Mouse (Mus musculus) cerebellum, adult 18-20 months (tissue): ENCODE data around the gene Syt11.
"Not testable (repeated sequence)": the region's sequence is repeated elsewhere in the genome, so short reads cannot be mapped to it uniquely, and the experiment has no call there.

Experiments used
- DNase-seq, 2 experiments: peaks; one replicate each; pipeline ENCODE4 v3.0.0; 2021

Syt11 gene

DNA sequence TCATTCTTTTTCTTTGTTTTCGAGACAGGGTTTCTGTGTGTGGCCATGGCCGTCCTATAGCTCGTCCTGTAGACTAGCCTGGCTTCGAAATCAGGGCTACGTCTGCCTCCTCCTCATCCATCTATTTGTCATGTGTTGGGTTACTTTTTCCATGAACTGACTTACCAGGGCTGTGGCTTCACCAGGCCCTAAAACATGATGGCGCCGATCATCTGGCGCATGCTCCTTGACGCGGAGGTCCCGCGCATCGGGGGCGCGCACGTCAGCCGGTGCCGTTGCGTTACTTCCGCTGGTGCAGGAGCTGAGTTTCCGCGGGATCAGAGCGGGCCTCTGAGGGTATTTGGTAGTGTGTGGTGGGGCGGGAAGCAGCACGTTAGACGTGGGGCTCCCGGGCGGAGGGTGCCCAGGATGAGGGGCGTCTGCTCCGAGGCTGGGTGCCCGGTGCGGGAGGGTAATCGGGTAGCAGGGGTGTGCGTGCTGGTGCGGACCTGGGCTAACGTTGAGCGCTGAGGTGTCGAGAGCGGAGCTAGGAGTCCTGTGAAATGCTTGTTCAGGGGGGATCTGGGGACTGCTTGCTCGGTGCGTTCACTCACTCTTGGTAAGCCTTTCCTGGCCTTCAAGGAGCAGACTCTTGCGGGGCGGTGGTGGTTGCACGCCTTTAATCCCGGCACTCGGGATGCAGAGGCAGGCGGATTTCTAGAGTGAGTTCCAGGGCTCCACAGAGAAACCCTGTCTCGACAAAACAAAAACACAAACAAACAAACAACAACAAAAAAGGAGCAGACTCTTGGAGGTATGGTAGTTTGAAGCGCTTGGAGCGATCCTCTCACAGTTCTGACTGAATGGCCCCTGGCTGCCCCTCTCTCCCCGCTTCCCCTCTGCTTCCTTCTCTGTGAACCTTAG lies at the start of gene Syt11:
TSS of gene Syt11 (minus strand) at position 226 of the 903 bp plus-strand sequence.
- peak in 1 of 2 experiments; percentile 45 for DNase-seq

DNA sequence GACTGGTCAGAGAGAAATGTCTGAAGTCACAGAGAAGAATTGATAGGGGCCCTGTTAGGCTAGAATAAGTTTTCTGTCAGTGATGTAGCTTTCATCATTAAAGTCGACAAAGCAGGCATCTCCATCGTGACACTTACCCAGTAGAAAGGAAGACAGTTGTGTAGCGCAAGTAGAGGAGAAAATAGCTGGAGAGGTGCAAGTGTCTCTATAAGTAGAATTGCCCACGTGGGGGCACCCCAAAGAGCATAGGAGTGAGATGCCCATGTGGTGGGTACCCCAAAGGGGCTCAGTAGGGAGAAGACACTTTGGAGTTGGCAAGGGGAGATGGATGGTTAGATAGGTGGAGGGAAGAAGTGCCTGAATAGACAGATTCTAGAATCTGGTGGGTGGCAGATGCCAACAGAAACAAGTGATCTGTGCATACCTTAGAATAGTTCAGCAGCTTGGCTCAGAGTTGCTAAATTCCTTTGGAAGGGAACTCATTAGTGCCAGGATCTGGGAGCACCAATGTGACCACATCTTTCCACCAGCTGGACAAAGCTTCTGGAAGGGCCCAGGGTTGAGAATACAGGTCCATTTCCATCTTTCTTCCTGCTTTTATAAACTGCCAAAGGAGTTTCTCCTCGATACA lies 29.1 kb upstream of the Syt11 start:
- no peak for DNase-seq

DNA sequence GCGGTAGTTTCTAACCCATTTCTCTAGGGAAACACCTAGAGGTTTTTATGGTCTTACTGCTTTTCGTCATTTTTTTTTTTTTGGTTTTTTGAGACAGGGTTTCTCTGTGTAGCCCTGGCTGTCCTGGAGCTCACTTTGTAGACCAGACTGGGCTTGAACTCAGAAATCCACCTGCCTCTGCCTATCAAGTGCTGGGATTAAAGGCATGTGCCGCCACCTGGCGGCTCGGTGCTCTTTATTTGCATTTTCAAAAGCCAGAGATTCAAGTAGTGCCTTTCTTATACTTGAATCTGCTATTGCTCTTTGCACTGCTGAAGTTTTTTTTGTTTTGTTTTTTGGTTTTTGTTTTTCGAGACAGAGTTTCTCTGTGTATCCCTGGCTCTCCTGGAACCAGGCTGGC lies 22.5 kb upstream of the Syt11 start:
- not testable (repeated sequence) for DNase-seq

DNA sequence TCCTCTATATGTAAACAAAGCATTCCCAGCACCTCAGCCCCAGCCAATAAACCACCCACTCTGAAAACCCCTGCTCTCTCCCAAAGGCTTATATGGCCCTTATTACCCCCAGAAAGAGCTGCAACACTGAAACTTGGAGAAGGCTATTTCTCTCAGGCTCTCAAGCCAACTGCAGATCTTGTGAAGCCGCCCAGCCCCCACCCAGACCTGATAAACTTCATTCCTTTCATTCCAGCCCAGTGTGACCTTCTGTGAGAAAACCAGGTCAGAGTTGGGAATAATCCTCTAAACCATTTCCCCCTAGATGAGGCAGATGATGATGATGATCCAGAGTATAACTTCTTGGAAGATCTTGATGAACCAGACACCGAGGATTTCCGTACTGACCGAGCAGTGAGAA lies 13.1 kb upstream of the Syt11 start:
- not testable (repeated sequence) for DNase-seq

DNA sequence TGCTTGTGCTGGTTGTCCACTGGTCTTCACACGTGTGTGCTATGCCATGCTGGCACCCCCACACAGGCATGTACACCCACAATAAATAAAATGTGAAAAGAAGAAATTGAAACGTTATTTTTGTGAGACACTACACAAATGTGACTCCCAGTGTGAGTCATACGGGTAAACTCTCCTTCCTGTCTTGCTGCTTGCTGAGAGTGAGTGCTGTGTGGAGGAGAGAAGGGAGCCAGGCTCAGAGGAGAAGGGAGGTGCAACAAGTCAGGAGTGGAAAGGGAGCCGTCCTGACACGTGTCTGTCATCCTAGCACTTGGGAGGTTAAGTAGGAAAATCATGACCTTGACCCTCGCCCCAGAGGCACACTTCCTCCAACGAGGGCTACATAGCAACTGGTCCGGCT lies 11.8 kb upstream of the Syt11 start:
- not testable (repeated sequence) for DNase-seq

DNA sequence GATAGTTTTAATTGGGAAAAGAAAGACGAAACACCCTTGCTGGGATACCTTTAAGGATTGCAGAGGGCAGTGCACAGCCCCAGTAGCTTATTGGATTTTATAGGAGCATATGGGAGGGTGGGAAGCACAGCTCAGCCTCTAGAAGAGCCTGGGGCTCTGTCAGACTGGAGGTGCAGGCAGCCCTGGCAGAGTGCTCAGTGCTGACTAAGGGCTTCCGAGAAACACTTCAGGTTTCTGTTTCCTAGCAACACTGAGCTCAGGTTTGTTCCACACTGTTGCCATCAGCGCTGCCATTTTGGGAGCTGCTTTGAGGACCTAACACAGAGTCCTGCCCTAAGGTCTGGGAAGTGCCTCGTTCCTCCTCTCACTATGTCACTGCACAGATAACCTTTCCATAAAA lies 11.4 kb upstream of the Syt11 start:
- not testable (repeated sequence) for DNase-seq

DNA sequence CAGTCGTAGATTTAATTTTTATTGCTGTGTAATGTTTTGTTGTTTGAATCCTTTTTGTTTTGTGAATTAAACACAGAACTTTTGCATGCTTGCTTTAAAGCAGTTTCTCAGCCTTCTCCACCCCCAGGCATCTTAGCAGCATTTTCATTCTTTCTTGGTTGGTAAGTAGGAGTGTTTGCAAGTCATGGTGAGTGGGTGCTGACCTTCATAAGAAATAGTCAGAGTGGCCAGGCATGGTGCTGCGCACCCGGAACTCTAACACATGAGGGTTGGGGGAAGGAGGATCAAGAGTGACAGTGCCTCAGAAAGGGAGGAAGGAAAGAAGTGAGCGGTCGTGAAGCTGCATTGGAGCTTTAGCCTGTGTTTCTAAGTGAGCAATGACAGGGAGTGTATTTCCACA lies 9.9 kb upstream of the Syt11 start:
- DNase-seq = no peak

DNA sequence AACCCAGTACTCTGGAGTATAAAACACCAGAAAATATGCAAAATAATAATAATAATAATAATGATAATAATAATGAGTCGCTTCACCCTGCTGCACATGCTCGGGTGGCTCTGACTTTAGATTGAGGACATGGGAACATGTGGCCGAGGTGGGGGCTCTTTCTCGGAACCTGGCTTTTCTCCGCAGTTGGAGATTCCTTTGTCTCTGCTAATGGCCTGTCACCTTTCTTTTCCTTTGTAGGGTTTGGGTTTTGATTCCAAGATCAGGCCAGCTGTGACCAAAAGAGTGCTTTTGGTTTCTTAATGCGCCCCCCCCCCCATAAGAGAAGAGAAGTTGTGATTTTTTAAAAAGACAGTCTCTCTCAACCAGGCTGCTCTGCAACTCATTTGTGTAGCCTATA lies 1.8 kb downstream of the Syt11 start:
- DNase-seq = not testable (repeated sequence)

DNA sequence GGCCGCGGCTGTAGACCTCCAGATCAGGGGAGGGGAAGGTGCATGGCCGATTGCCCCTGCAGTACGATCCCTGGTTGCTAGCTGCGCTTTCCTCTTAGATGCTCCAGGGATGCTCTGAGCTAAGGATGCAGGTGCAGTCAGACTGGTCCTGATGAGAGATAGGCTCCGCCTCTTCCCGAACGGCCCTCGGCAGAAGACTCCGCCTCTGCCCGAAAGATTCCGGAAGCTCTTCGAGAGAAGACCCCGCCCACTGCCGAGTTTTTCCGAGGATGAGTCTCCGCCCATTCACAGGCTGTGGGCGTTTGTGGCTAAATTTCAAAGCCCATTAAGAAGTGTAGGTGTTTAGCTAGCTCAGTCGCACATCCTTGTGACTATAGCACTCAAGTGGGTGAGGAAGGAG lies 2.6 kb downstream of the Syt11 start:
- peak; percentile 93 to 95 for DNase-seq

DNA sequence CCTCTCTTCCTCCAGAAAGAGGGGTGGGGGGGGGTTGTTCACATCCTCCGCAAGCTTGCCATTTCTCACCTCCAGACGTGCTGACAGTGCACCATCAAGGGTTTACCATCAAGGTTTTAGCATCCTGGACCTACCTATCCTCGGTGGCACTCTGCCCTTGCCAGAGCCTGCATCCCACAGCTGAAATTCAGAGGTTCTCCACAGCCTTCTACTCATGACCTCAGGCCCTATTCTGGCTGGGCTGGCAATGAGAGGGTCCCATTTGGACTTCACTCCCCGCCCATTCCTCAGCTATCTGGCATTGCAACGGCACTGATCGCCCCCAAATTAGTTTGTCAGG lies 3.1 kb downstream of the Syt11 start:
- DNase-seq = not testable (repeated sequence)

DNA sequence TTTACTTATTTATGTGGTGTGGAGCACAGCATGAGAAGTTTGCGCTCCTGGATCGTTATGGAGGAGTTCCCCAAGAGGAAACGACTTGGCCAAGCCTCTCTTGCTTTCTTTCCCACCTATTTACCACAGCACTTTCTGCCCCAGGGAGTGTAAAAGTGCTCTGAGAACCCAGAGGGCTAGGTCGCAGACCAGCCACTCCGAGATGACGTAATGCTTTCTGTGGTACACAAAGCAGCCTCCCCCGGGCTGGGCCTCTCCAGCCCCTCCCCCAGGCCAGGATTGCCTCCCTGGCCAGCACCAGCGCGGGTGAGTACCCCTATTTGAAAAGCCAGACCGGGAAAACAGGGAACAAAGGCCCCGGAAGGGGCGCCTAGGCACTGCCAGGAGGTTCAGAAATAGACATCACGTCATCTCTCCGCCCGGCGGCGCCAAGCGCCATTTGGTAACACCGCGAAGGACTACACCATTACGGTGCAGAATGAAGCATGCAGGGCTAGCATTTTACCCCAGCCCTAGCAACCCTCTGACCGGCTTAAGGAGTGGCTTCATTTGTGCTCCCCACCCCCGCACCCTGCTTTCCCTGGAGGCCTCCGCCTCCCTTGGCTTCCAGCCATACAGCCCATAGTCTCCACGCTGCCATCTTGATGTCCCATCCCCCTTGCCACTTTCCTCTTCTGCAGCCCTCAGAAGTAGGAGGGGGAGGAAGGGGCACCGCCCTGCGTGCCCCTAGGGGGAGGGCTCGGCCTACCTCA lies 3.6 kb downstream of the Syt11 start:
- peak; percentile 78 to 79 for DNase-seq

DNA sequence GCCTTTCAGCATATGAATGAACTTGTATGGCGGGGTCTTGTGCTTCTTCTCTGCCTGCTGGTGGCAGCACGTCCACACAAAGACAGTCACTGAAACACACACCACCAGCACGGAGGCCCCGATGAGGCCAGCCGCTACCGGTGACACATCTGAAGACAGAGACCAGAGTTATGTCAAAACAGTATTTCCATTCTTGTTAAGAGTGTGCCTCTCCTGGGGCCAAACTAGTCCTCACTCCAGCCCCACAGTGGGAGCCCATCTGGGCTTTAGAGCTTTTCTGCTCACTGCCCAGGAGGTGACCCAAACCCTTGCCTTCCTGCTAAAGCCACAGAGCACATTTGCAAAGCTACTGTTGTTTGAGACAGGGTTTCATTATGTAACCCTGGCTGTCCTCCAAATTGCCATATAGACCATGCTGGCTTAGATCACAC lies 12.5 kb downstream of the Syt11 start:
- DNase-seq = peak; percentile 41 to 49

DNA sequence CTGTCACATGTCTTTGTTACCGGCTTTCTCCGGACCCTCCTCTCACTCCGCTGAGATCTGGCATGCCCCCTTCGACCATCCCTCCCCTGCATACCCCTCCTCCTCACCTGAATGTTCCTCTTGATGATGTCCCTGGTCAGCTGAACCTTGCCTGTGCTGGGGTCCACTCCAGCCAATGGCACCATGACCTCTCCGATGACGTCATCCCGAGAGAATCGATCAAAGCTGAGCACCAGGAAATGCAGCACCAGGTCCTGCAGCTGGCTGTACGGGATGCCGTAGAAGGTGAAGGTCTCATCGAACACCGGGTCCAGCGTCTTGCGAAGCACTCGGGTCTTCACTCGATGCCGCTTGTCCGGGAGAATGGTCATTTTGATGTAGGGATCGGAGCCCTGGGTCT lies 13.3 kb downstream of the Syt11 start:
- no peak for DNase-seq

DNA sequence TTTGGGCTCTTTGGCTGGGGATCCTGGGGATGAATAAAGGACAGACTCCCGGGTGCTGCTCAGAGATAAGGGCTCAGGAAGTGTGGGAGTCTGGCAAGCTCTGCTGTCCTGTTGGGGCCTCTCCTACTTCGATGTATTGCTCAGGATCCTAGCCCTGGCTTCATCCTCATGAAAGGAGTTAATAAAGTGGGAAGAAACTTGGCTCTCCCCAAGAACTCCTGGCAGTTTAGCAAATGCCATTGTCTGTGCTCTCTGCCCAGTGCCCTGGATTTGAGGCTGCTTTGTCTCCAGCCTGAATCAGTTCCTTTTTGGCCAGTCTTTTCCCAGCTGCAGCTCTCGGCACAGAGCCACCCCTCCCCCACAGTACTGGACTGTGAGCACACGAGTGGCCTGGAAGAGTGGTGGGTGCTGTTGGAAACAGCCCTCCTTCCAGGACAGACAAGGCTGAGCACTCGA lies 16.9 kb downstream of the Syt11 start:
- DNase-seq = peak; percentile 65 to 69

DNA sequence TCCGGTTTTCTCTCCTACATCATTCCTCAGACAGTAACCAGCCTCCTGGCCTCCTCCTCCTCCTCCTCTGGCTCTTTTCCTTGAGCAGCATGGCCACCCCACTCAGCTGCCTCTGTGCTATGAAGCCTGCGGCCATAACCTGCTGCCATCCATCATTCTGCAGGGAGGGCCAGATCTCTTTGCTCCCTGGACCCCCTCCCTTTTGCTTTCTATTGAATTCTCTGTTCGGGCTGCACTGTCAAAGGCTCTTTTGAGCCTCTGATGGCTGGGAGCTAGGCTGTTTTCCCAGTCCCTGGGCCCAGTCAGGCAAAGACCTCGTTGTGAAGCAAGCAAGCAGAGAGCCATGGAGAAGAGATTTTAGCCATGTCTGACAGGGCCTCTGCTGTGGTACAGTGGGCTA lies 18.7 kb downstream of the Syt11 start:
- DNase-seq = no peak

DNA sequence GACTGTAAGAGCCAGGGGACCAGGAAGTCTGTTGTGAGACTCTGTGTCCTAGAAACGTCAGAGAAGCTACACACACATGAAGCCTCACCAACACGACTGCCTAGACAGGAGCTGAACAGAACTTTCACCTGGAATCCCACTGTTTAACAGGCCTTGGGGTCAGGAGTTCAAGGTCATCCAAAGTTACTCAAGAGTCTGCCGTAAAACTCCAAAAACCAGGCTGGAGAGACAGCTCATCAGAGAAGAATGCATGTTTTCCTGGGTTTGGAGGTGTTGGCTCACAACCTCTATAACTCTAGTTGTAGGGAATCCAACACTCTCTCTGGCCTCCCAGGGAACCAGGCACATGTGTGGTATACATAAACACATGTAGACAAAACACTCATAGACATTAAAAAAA lies 19.4 kb downstream of the Syt11 start:
- DNase-seq = no peak

DNA sequence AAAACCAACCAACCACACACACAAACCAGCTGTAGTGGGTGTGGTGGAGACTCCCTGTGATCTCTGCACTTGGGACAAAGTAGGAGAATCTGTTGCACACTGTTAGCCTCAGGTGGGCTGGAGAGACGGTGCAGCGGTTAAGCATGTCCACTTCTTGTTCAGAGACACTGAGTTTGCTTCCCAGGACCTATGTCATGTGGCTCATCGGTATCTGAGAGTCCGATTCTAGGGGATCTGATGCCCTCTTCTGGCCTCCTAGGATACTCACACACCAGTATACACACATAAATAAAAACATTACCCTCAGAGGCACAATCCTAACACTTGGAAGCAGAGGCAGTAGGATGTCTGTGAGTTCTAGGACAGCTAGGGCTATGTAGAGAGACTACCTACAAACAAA lies 20.7 kb downstream of the Syt11 start:
- no peak for DNase-seq

DNA sequence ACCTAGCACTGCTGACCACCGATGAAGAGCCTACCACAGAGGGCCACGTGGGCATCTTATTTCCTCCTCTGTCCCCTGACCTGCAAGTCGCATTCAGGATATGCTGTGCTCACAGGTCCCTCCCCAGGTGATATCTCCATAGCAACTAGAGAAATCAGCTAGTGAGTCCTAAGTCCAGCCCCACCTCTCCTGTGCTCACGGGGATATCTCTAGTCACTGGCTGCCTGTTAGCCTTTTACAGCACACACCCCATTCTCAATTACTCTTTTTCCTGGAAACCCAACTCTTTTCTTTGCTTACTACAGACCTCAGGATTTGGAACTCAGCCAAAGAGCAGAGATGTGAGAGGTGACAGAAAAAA lies 28.1 kb downstream of the Syt11 start:
- DNase-seq = no peak

DNA sequence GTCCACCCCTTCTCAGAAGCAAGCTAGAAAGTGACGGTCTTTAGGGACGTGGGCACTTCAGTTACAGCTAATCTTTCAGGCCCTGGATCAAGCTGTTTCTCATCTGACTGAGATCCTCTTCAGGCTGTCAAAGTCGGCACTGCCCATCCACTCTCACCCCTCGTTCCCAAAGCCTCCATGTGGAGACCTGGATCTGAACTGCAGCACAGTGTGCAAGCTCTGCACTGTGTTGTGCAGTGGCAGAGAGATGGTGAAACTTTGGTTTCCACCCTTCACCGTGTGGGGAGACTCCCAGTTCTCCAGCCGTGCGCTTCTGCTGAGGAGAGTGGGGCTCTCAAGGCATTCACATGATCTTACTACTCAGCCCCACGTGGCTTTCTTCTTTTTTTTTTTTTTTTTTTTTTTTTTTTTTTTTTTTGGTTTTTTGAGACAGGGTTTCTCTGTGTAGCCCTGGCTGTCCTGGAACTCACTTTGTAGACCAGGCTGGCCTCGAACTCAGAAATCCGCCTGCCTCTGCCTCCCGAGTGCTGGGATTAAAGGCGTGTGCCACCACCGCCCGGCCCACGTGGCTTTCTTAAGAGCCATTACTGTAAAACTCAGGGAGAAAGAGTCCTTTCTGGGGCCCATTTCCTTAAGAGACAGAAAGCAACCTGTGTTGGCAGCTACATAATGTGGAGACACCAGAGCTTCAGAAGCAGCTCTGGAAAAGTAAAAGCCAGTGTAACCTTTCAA lies 28.7 kb downstream of the Syt11 start:
- DNase-seq = no peak

DNA sequence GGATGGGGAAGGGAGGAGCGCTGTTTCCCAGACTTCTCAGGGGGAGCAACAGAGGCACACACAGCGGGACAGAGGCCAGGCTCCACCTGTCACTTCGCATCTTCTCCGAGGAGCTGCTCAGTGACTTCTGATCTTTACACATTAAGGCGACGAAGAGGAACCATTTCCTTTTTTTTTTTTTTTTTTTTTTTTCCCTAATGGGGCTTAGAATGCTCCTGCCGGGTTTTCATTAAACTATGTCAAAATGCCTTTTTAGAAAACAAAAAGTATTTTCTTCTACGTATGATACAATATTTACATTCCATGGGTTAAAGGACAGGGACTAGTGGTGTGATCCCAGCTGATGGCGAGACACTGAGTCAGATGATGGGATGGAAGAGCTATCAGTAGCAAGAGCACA lies 29.4 kb downstream of the Syt11 start:
- peak in 1 of 2 experiments; percentile 24 for DNase-seq

DNA sequence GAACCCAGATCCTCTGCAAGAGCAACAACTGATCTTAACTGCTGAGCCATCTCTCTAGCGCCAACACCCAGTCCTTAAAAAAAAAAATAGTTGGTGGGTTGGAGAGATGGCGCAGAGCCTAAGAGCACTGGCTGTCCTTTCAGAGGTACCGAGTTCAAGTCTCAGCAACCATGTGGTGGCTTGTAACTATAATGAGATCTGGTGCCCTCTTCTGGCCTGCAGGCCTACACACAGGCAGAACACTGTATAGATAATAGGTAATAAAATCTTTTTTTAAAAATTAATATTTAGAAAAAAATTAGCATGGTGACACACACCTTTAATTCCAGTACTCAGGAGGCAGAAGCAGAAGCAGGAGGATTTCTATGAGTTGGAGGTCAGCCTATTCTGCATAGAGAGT lies 34.8 kb downstream of the Syt11 start:
- DNase-seq = no peak

DNA sequence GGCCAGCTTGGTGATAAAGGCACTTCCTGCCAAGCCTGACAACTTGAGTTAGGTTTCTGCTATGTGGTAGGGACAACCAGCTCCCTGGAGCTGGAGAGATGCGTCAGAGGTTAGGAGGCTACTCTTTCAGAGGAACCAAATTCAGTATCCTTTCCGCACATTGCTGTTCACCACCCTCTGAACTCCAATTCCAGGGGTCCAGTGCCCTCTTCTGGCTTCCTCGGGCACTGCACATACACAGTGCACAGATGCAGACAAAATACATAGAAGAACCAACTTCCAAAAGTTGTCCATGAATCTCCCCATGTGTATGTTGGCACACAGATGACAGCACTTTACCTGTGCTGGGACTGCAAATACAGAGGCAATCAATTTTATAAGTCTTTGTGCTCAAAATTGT lies 36.3 kb downstream of the Syt11 start:
- peak; percentile 48 to 58 for DNase-seq

DNA sequence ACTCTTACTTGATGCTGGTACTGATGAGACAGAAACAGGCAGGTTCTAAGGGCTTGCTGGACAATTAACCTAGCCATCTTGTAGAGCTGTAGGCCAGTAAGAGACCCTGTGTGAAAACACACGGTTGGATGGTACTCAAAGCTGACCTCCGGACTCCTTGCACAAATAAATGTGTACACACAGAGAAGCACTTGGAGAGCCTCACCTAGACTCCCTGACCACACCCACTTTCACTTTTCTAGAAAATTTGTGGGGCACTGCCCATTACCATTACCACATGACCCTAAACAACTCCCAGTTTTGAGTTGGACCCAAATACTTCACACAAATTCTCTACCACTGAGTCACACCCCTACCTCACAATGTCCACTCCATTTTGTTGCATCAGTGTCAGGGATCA lies 38.4 kb downstream of the Syt11 start:
- no peak for DNase-seq
